Mouse (Mus musculus): ENCODE measurements around the gene A3galt2. TPM values are rescaled to one million over a fixed set of nuclear protein-coding genes. Genes with fewer than 3 reads are reported as not detected.

A3galt2 gene
- polyA plus RNA-seq, 1 experiment: not detected

DNA sequence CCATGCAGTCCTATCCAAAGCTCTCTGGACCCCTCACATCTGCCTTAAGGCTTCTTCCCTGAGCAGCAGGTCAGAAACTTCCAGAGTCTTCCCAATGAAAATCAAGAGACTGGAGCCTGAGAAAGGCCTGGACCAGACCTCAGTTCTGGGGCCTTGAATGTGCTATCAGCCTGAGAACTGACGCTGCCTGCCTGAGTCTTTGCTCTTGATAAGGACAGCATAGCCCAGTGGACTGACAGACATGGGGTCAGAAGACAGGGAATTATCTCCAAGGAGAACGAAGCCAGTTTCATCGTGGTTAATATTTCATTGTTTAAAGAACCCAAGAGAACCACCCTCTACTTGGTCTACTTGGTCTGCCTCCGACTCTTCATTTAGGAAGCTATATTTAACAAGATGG is 27.5 kb downstream of the A3galt2 start:
- Histone ChIP-seq H3K27me3 (ENCODE audit: control insufficient read depth) (no peaks in the 10 kb centered on the region), H3K9me3 (ENCODE audit: control insufficient read depth, low read length) (no peaks in the 10 kb centered on the region), H3K4me3 (replicated peaks) (no peak overlapping the region), H3K4me1 (ENCODE audit: control insufficient read depth) (peaks cover 15% of the 10 kb centered on the region), H3K36me3 (ENCODE audit: control insufficient read depth) (peaks cover 95% of the 10 kb centered on the region)
- TF ChIP-seq TAL1 (IDR thresholded peaks at IDR 0.05; ENCODE audit: low read length): no peak
- no peak for TF ChIP-seq GATA1 (IDR thresholded peaks at IDR 0.05; ENCODE audit: low read length)

DNA sequence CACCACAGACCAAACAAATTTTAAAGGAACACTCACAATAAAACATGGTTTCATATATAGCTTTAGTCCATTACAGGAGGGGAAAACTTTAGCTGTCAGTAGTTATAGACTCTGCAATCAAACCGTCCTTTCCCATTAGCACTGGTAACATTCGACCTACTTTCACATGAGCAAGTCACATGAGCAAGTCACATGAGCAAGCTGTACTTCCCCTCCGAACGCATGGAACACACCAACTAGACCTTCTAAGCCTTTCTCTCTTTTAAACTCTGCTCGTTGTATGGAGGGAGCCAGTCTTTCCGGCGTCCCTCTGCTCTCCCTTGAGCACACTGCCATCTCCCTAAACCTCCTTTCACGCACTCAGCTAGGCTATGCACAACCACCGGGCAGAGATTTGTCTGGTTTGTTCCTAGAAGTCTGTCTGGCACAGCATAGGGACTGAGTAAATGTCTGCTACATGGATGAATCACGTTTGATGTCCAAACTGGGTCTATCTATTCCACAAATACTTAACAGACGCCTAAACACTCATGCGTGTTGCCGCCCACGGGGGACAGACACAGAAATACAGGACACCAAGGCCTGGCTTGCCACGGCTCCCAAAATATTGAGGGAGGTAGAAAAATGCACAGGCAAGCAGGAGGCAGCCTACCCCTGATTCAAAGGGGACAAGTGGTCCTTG is 29.9 kb downstream of the A3galt2 start:
- TF ChIP-seq GATA1 (IDR thresholded peaks at IDR 0.05; ENCODE audit: low read length) (no peak), TAL1 (IDR thresholded peaks at IDR 0.05; ENCODE audit: low read length) (no peak)
- Histone ChIP-seq H3K9me3 (ENCODE audit: control insufficient read depth, low read length) (no peaks in the 10 kb centered on the region), H3K4me3 (replicated peaks) (no peak overlapping the region), H3K27me3 (ENCODE audit: control insufficient read depth) (no peaks in the 10 kb centered on the region), H3K36me3 (ENCODE audit: control insufficient read depth) (peaks cover 88% of the 10 kb centered on the region), H3K4me1 (ENCODE audit: control insufficient read depth) (peaks cover 17% of the 10 kb centered on the region)

DNA sequence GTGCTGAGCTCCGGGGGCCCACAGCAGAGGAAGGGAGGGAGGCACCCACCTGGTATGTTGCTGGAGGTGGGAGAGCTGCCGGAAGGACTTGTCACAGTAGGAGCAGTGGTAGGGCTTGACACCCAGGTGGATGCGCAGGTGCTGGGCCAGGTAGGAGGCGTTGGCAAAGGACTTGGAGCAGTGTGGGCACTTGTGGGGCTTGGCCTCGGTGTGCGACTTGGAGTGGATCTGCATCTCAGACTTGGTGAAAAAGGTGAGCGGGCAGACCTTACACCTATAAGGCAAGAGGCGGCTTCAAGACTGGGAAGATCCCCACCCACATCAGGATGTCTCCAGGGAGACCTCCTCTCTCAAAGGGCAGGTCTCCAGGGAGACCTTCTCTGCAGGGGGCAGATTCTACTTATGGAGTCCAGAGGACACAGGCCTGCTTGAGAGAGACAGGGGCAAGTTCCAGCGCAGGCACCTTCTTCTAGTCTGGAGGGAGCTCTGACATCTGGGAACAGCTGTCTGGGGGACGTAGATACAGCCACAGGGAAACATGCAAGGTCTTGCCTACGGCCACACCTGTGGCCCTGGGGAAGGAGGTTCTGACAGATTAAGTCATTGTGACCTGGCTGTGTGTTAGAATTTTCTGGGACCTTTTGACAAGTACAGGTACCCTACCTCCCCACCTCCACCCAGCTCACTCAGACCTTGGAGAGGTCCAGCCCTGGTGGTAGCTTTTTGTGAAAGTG is 30.9 kb downstream of the A3galt2 start:
- no peaks in the 10 kb centered on the region for H3K9me3 ChIP-seq (ENCODE audit: control insufficient read depth, low read length)
- H3K27me3 ChIP-seq (ENCODE audit: control insufficient read depth): no peaks in the 10 kb centered on the region
- peaks cover 80% of the 10 kb centered on the region for H3K36me3 ChIP-seq (ENCODE audit: control insufficient read depth)
- no peak overlapping the region for H3K4me3 ChIP-seq (replicated peaks)
- TF ChIP-seq GATA1 (IDR thresholded peaks at IDR 0.05; ENCODE audit: low read length) (no peak), TAL1 (IDR thresholded peaks at IDR 0.05; ENCODE audit: low read length) (no peak)
- peaks cover 17% of the 10 kb centered on the region for H3K4me1 ChIP-seq (ENCODE audit: control insufficient read depth)

DNA sequence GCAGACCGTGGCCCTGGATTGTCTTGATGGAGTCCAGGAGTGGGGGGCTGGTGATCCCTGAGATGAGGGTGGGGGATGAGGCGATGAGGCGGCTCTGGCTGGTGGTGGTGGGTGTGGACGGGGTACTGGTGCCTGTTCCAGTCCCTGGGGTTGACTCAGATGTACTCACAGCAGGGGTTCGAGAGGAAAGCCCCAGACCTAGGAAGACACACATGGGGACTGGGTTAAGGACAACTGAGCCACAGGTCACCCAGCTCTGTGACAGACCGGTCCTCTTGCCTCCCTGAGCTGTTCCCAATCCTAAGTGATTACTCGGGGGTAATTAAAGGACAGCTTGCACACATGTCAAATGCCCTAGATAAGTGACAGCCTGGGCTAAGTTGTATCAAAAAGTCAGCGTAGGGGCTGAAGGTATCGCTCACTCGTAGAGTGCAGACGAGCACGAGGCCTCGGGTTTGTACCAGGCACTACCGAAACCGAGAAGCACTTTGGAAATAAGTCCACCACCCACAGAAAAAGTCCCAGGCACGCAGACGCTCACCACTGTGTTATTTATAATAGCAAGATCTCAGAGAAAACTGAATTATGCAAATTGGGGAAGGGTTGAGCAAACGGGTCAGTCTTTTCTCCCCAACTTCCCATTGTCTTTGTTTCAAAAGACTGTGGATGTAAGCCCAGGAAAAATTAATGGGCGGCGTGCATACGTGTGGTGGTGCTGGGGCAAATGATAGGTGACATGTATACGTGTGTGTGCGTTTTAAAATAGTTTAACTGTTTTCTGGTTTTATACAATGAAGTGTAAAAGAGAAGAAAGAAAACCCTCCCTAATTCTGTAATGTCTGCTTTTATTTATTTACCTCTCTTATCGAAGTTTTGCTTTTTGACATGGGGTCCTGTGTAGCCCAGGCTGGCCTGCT is 32.1 kb downstream of the A3galt2 start:
- H3K9me3 ChIP-seq (ENCODE audit: control insufficient read depth, low read length): no peaks in the 10 kb centered on the region
- H3K4me3 ChIP-seq (replicated peaks): no peak overlapping the region
- H3K27me3 ChIP-seq (ENCODE audit: control insufficient read depth): no peaks in the 10 kb centered on the region
- H3K4me1 ChIP-seq (ENCODE audit: control insufficient read depth): peaks cover 13% of the 10 kb centered on the region
- H3K36me3 ChIP-seq (ENCODE audit: control insufficient read depth): peaks cover 77% of the 10 kb centered on the region
- TF ChIP-seq TAL1 (IDR thresholded peaks at IDR 0.05; ENCODE audit: low read length): no peak
- no peak for TF ChIP-seq GATA1 (IDR thresholded peaks at IDR 0.05; ENCODE audit: low read length)

DNA sequence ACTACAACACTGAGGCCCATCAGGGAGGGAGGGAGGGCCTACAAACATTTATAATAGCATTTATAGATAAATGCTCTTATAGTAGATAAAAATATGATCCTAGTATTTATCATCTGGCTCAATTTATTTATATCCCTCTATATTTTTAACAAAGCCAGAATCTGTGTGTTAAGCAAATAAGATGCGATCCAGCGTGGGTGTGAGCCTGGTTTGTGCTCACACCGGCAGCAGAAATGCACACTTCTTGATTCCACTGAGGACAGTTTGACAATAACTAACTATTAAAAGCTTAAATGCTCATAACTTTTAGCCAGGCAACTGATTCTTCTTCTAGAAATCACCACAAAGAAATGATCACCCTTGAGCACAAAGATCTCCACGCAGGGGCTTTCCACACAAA is 32.9 kb downstream of the A3galt2 start:
- H3K27me3 ChIP-seq (ENCODE audit: control insufficient read depth): no peaks in the 10 kb centered on the region
- H3K4me1 ChIP-seq (ENCODE audit: control insufficient read depth): peaks cover 5% of the 10 kb centered on the region
- no peak overlapping the region for H3K4me3 ChIP-seq (replicated peaks)
- no peak for TF ChIP-seq TAL1 (IDR thresholded peaks at IDR 0.05; ENCODE audit: low read length)
- no peak for TF ChIP-seq GATA1 (IDR thresholded peaks at IDR 0.05; ENCODE audit: low read length)
- no peaks in the 10 kb centered on the region for H3K9me3 ChIP-seq (ENCODE audit: control insufficient read depth, low read length)
- H3K36me3 ChIP-seq (ENCODE audit: control insufficient read depth): peaks cover 75% of the 10 kb centered on the region

DNA sequence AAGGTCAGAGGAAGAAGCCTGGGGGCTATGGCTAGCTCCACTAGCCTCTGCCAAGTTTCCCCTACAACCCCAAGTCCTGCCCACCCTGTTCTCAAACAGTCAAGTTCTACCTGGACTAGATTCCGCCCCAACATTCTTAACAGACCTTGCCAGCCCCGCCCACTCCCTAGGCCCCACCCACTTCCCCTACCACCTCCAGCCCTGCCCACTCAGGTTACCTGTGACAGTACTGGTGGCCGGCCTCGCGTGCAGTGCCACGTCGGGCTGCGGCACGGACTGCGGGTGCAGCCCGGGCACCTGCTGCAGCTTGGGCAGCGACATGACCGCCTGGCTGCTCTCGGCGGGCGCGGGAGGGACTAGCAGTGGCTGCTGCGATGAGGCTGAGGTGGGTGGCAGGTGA is 34.5 kb downstream of the A3galt2 start:
- Histone ChIP-seq H3K4me3 (replicated peaks) (peak overlapping the region; percentile 38), H3K27me3 (ENCODE audit: control insufficient read depth) (no peaks in the 10 kb centered on the region), H3K4me1 (ENCODE audit: control insufficient read depth) (peaks cover 5% of the 10 kb centered on the region; the same call in 1 of the 2 replicates), H3K9me3 (ENCODE audit: control insufficient read depth, low read length) (no peaks in the 10 kb centered on the region), H3K36me3 (ENCODE audit: control insufficient read depth) (peaks cover 79% of the 10 kb centered on the region)
- no peak for TF ChIP-seq GATA1 (IDR thresholded peaks at IDR 0.05; ENCODE audit: low read length)
- TF ChIP-seq TAL1 (IDR thresholded peaks at IDR 0.05; ENCODE audit: low read length): no peak

DNA sequence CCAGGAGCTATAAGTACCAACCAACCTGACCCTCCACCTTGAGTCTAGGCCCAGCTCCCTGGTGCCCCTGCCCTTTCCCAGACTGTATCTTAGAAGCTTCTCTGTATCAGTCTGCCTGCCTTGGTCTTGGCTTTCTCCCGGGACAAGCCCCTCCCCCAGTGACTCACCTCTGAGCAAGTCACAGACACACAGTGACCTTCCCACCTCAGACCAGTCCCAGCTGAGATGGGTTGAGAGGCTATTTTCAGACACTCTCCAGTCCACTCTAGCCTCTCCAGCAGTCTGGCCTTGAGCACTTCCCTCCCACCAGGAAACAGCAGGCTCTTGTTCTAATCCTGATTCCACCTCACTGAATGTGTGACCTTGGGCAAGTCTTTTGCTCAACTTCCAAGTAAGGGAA is 38.5 kb downstream of the A3galt2 start:
- H3K27me3 ChIP-seq (ENCODE audit: control insufficient read depth): no peaks in the 10 kb centered on the region
- peaks cover 33% of the 10 kb centered on the region for H3K4me1 ChIP-seq (ENCODE audit: control insufficient read depth)
- peaks cover 43% of the 10 kb centered on the region for H3K36me3 ChIP-seq (ENCODE audit: control insufficient read depth)
- TF ChIP-seq GATA1 (IDR thresholded peaks at IDR 0.05; ENCODE audit: low read length): no peak
- no peak for TF ChIP-seq TAL1 (IDR thresholded peaks at IDR 0.05; ENCODE audit: low read length)
- no peaks in the 10 kb centered on the region for H3K9me3 ChIP-seq (ENCODE audit: control insufficient read depth, low read length)
- H3K4me3 ChIP-seq (replicated peaks): no peak overlapping the region

DNA sequence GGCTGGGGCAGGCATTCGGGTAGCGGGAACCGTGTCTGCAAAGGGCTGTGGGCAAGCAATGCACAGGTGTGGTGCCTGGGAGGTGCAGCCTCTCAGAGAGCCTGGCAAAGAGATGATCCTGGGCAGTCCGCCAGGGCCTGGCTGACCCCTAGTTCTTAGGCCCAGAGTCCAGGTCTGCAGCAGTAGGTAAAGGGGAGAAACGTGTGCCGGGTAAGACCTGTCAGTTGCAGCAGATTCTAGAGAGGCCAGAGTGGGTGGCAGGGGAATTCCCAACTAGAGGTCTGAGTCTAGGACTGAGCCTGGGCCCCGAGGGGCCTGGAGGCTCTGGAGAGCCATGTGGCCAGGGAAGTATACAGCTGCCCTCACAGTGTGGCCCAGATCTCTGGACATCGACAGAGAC is 39.0 kb downstream of the A3galt2 start:
- Histone ChIP-seq H3K9me3 (ENCODE audit: control insufficient read depth, low read length) (no peaks in the 10 kb centered on the region), H3K4me1 (ENCODE audit: control insufficient read depth) (peaks cover 38% of the 10 kb centered on the region), H3K27me3 (ENCODE audit: control insufficient read depth) (no peaks in the 10 kb centered on the region), H3K4me3 (replicated peaks) (no peak overlapping the region), H3K36me3 (ENCODE audit: control insufficient read depth) (peaks cover 47% of the 10 kb centered on the region)
- TF ChIP-seq GATA1 (IDR thresholded peaks at IDR 0.05; ENCODE audit: low read length): no peak
- TF ChIP-seq TAL1 (IDR thresholded peaks at IDR 0.05; ENCODE audit: low read length): no peak

DNA sequence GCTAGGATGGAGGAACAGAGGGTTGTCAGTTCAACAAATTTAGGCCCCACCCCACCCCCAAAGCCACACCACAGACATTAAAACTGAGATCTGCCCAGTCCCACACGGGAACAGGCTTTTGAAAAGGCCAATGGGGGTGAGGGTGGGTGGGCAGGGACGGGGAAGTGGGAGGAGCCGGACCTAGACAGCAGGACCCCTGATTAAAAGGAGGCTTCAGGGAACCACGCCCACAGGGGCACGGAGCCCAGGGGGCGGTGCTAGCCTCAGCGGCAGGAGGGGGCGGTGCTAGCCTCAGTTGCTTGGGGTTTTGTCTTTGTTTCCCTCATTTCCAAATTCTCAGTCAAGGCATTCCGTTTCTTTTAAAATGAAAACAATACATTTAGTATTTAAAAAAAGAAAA is 40.4 kb downstream of the A3galt2 start:
- TF ChIP-seq TAL1 (IDR thresholded peaks at IDR 0.05; ENCODE audit: low read length): no peak
- TF ChIP-seq GATA1 (IDR thresholded peaks at IDR 0.05; ENCODE audit: low read length): no peak
- peaks cover 40% of the 10 kb centered on the region for H3K36me3 ChIP-seq (ENCODE audit: control insufficient read depth)
- no peaks in the 10 kb centered on the region for H3K9me3 ChIP-seq (ENCODE audit: control insufficient read depth, low read length)
- H3K4me1 ChIP-seq (ENCODE audit: control insufficient read depth): peaks cover 38% of the 10 kb centered on the region
- H3K4me3 ChIP-seq (replicated peaks): no peak overlapping the region
- no peaks in the 10 kb centered on the region for H3K27me3 ChIP-seq (ENCODE audit: control insufficient read depth)
